Mouse (Mus musculus) neural tube, embryonic 15.5 days (tissue): ENCODE measurements around the gene Wdr27. TPM values are rescaled to one million over a fixed set of nuclear protein-coding genes. Genes with fewer than 3 reads are reported as not detected.
"Not testable (repeated sequence)": the region's sequence is repeated elsewhere in the genome, so short reads cannot be mapped to it uniquely, and the experiment has no call there.

ENCODE experiments used
- ATAC-seq: fragments of 200-750 bp; cut with Nextera tagmentation; 2 replicates; pipeline ENCODE4 v1.8.0; 2017; ENCODE audit warnings: mild to moderate bottlenecking, moderate TSS enrichment, moderate library complexity; ENCODE audit not compliant: low FRiP score
- H3K27ac ChIP-seq: fragments of 300-500 bp; sonication (generic); replicated peaks from 2 replicates; pipeline ENCODE4 v1.5.1; 2015; ENCODE audit warnings: mild to moderate bottlenecking, inconsistent platforms
- H3K27me3 ChIP-seq: fragments of 300-500 bp; sonication (generic); replicated peaks from 2 replicates; pipeline ENCODE4 v1.6.1; 2015; ENCODE audit warnings: inconsistent platforms
- H3K36me3 ChIP-seq: fragments of 300-500 bp; sonication (generic); 2 replicates; pipeline ENCODE4 v1.6.1; 2015; ENCODE audit warnings: inconsistent platforms
- H3K4me1 ChIP-seq: fragments of 300-500 bp; sonication (generic); 2 replicates; pipeline ENCODE4 v1.6.1; 2015; ENCODE audit warnings: inconsistent platforms
- H3K4me2 ChIP-seq: fragments of 300-500 bp; sonication (generic); 2 replicates; pipeline ENCODE4 v1.6.1; 2015; ENCODE audit warnings: inconsistent platforms, mild to moderate bottlenecking, moderate library complexity
- H3K4me3 ChIP-seq: fragments of 300-500 bp; sonication (generic); replicated peaks from 2 replicates; pipeline ENCODE4 v1.5.1; 2015; ENCODE audit warnings: mild to moderate bottlenecking, inconsistent platforms
- H3K9ac ChIP-seq: fragments of 300-500 bp; sonication (generic); replicated peaks from 2 replicates; pipeline ENCODE4 v1.6.1; 2015; ENCODE audit warnings: mild to moderate bottlenecking, inconsistent platforms
- H3K9me3 ChIP-seq: fragments of 300-500 bp; sonication (generic); replicated peaks from 2 replicates; pipeline ENCODE4 v1.6.1; 2016; ENCODE audit warnings: inconsistent platforms
- WGBS: fragments of 180-500 bp; shearing (Covaris S2); methylation state at CpG from one replicate; pipeline ENCODE4 v1.1.7; 2015; ENCODE audit warnings: mixed read lengths; 5-methylcytosine and 5-hydroxymethylcytosine counted together
- polyA plus RNA-seq: library from polyadenylated mRNA; unstranded; fragments of >200 nt; fragmentation: Nextera tagmentation; extraction: Ambion mirVana; gene quantifications from 2 replicates; pipeline ENCODE4 v1.2.1, GENCODE M21; 2015

Gene Wdr27
- polyA plus RNA-seq, 1 experiment from 2014 or later: 8.9 TPM

DNA sequence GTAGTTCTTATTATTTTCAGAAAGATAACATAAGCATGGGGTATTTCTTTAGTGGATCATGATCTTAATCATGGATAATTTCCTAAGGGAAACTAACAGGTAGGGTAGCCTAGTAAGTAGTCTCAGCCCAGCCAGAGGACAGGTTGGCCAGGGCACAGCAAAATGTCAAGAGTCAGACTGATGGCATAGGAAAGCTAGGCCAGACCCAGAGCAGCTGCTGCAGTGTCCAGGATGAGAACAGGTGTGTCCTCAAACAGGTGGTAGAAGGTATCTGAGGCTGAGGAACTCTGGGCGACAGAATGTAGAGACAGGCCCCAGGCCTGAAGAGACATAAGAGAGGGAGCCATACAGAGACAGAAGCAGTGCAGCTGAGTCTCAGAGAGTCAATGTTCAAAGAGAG, 44.0 kb downstream of the Wdr27 start:
- no peak overlapping the region for H3K9ac ChIP-seq
- no peak overlapping the region for H3K4me3 ChIP-seq
- no peaks in the 10 kb centered on the region for H3K36me3 ChIP-seq
- no peaks in the 10 kb centered on the region for H3K4me1 ChIP-seq
- no peak overlapping the region for H3K27ac ChIP-seq
- no peaks in the 10 kb centered on the region for H3K27me3 ChIP-seq
- no peaks in the 10 kb centered on the region for H3K9me3 ChIP-seq
- 91% methylated on average over 1 of the region's 1 CpGs for WGBS
- H3K4me2 ChIP-seq: no peak overlapping the region
- no peak for ATAC-seq

DNA sequence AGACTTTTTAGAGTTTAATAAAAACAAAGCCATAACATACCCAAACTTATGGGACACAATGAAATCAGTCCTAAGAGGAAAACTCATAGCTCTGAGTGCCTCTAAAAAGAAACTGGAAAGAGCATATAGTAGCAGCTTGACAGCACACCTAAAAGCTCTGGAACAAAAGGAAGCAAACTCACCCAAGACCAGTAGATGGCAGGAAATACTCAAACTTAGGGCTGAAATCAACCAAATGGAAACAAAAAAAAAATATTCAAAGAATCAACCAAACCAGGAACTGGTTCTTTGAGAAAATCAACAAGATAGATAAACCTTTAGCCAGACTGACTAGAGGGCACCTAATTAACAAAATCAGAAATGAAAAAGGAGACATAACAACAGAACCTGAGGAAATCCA, 47.9 kb downstream of the Wdr27 start:
- H3K9me3 ChIP-seq, ATAC-seq, H3K9ac ChIP-seq, H3K4me3 ChIP-seq, H3K4me2 ChIP-seq, H3K4me1 ChIP-seq, H3K27ac ChIP-seq, H3K36me3 ChIP-seq, H3K27me3 ChIP-seq: not testable (repeated sequence)

DNA sequence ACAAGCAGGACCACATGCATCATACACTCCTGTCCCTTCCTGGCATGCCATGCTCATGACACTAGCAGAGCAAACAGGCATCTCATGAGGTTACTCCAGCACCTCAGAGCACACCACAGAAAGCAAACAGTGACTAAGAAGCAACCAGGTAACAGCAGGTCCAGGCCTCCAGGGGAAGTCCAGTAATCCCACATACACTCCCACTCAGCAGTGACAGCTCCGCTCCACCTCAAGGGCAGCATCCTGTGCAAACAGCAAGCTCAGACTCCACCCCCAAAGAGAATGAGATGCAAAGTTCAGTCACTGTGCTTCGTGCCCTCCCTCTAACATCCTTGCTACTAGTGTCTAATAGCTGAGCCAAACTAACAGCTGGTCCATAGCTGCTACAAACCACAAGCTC, 56.0 kb downstream of the Wdr27 start:
- Histone ChIP-seq H3K27me3 (no peaks in the 10 kb centered on the region), H3K4me1 (no peaks in the 10 kb centered on the region), H3K36me3 (no peaks in the 10 kb centered on the region), H3K4me2 (no peak overlapping the region), H3K4me3 (no peak overlapping the region), H3K9ac (no peak overlapping the region), H3K9me3 (no peaks in the 10 kb centered on the region), H3K27ac (no peak overlapping the region)
- 76% methylated on average over 2 of the region's 2 CpGs for WGBS
- no peak for ATAC-seq

- WGBS: 92% methylated on average over 2 of the region's 2 CpGs
- no peak overlapping the region for H3K4me2 ChIP-seq
- H3K27me3 ChIP-seq: no peaks in the 10 kb centered on the region
- no peak overlapping the region for H3K27ac ChIP-seq
- no peak overlapping the region for H3K4me3 ChIP-seq
- no peaks in the 10 kb centered on the region for H3K36me3 ChIP-seq
- H3K9ac ChIP-seq: no peak overlapping the region
- H3K9me3 ChIP-seq: no peaks in the 10 kb centered on the region
- H3K4me1 ChIP-seq: no peaks in the 10 kb centered on the region
- ATAC-seq: no peak
Observed at GRCm38 (mm10) chr17:14874656-14875204, 68.2 kb downstream of the Wdr27 start.

- H3K9ac ChIP-seq: no peak overlapping the region
- no peak overlapping the region for H3K27ac ChIP-seq
- 87% methylated on average over 1 of the region's 1 CpGs for WGBS
- no peak overlapping the region for H3K4me2 ChIP-seq
- ATAC-seq: no peak
- H3K27me3 ChIP-seq: no peaks in the 10 kb centered on the region
- H3K4me1 ChIP-seq: no peaks in the 10 kb centered on the region
- no peak overlapping the region for H3K4me3 ChIP-seq
- H3K36me3 ChIP-seq: no peaks in the 10 kb centered on the region
- H3K9me3 ChIP-seq: no peaks in the 10 kb centered on the region
Observed at GRCm38 (mm10) chr17:14860220-14860619, 82.7 kb downstream of the Wdr27 start.

- Histone ChIP-seq H3K4me3 (no peak overlapping the region), H3K36me3 (no peaks in the 10 kb centered on the region), H3K27ac (no peak overlapping the region), H3K9ac (no peak overlapping the region), H3K9me3 (no peaks in the 10 kb centered on the region), H3K27me3 (no peaks in the 10 kb centered on the region), H3K4me1 (no peaks in the 10 kb centered on the region), H3K4me2 (no peak overlapping the region)
- 84% methylated on average over 3 of the region's 3 CpGs for WGBS
- no peak for ATAC-seq
Observed at GRCm38 (mm10) chr17:14847709-14848108, 95.2 kb downstream of the Wdr27 start.

DNA sequence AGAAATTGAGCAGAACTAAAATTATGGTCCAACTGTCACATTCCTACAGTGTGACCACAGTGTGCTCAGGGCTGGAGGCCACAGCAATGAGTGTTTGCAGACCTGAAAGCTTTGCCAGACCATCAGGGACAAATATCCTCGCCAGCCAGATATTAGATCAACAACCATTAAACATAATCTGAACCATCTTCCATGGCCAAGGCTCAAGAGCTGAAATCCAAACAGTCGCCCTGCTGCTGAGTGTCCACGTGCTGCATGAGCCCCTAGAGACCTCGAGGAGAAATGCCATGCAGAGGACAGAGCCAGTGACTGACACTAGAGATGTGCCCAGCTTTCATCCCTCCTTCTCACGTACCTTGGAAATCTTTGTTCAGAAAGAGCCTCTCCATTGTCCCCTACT, 96.1 kb downstream of the Wdr27 start:
- Histone ChIP-seq H3K36me3 (no peaks in the 10 kb centered on the region), H3K9me3 (no peaks in the 10 kb centered on the region), H3K4me2 (no peak overlapping the region), H3K27me3 (no peaks in the 10 kb centered on the region), H3K4me1 (no peaks in the 10 kb centered on the region), H3K27ac (no peak overlapping the region), H3K4me3 (no peak overlapping the region), H3K9ac (no peak overlapping the region)
- no peak for ATAC-seq
- 67% methylated on average over 5 of the region's 5 CpGs for WGBS

DNA sequence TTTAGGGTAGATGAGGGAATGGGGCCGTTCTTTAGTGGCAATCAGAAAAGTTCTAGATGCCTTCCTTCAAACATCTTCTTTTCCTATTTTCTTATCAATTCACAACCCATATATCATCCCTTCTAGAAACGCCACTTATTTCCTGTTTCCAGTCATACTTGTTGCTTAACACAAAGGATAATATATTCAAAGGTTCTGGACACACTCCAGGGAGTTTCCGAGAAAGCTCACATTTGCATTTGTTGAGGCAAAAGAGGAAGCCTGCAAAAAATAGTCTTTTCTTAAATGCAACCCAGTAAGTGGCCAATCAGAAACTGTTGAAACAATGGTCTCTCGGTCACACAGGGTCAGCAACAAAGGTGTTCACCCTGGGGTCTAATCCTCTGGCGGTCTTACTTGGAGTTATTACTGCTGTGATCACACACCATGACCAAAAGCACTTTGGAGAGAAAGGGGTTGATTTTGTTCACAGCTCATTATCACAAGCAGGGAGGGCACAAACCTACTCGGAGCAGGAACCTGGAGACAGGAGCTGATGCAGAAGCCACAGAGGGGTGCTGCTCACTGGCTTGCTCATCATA, 116.2 kb downstream of the Wdr27 start:
- Histone ChIP-seq H3K27me3 (no peaks in the 10 kb centered on the region), H3K4me3 (no peak overlapping the region), H3K9me3 (no peaks in the 10 kb centered on the region), H3K9ac (no peak overlapping the region), H3K4me2 (no peak overlapping the region), H3K36me3 (no peaks in the 10 kb centered on the region), H3K27ac (no peak overlapping the region), H3K4me1 (no peaks in the 10 kb centered on the region)
- 28% methylated on average over 6 of the region's 6 CpGs for WGBS
- no peak for ATAC-seq

GRCm38 (mm10) chr17:14824938-14825337, 118.0 kb downstream of the Wdr27 start:
- WGBS: 64% methylated on average over 5 of the region's 5 CpGs

DNA sequence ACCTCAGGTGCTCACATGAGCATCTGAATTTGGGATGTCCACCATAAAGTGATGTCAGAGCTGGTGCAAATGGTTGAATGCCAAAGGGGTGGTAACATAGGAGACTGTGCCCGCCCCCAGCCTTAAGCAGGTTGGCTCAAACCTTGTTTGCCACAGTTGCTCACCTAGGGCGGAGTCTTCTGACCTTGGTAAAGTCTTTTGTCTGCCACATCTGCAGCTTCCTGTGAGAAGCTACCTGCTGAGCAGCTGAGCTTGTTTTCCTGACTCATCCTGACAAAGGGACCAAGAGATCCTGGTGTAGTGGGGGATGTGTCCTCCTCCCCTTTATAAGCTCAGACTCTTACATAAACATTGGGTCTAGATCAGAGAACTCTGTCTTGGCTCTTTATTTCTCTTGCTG, 125.0 kb downstream of the Wdr27 start:
- ATAC-seq: no peak
- no peaks in the 10 kb centered on the region for H3K27me3 ChIP-seq
- no peaks in the 10 kb centered on the region for H3K4me1 ChIP-seq
- H3K9ac ChIP-seq: no peak overlapping the region
- no peak overlapping the region for H3K27ac ChIP-seq
- H3K4me3 ChIP-seq: no peak overlapping the region
- no peaks in the 10 kb centered on the region for H3K9me3 ChIP-seq
- WGBS: 77% methylated on average over 2 of the region's 2 CpGs
- no peaks in the 10 kb centered on the region for H3K36me3 ChIP-seq
- H3K4me2 ChIP-seq: no peak overlapping the region

More at GRCm38 (mm10) chr17:14824938-14825337, 118.0 kb downstream of the Wdr27 start:
- H3K27me3 ChIP-seq: no peaks in the 10 kb centered on the region
- H3K4me3 ChIP-seq: no peak overlapping the region
- no peak overlapping the region for H3K9ac ChIP-seq
- no peaks in the 10 kb centered on the region for H3K4me1 ChIP-seq
- ATAC-seq: no peak
- no peaks in the 10 kb centered on the region for H3K9me3 ChIP-seq
- H3K27ac ChIP-seq: no peak overlapping the region
- no peaks in the 10 kb centered on the region for H3K36me3 ChIP-seq
- H3K4me2 ChIP-seq: no peak overlapping the region

- Histone ChIP-seq H3K27ac (no peak overlapping the region), H3K9me3 (no peaks in the 10 kb centered on the region), H3K36me3 (no peaks in the 10 kb centered on the region), H3K9ac (no peak overlapping the region), H3K27me3 (no peaks in the 10 kb centered on the region), H3K4me3 (no peak overlapping the region), H3K4me1 (no peaks in the 10 kb centered on the region), H3K4me2 (no peak overlapping the region)
- ATAC-seq: no peak
- WGBS: 79% methylated on average over 3 of the region's 3 CpGs
Observed at GRCm38 (mm10) chr17:14816107-14816506, 126.9 kb downstream of the Wdr27 start.

DNA sequence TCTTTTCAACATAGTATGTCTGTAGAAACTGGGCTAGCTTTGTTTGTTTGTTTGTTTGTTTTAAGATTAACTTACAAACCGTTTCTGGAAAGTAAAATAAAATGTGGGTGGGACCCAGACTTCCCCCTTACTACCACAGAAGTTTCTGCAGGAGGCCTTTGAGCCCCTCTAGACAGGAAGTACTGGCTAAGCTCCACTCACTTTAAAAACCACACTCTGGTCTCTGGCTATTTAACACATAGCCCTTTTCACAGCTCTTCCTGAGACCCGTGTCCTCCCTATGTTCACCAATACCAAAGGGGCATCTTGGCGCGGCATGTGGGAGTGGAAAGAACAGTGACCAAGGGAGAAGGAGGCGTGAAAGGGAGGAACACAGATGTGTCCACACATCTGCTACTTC, 127.7 kb downstream of the Wdr27 start:
- no peaks in the 10 kb centered on the region for H3K36me3 ChIP-seq
- H3K9ac ChIP-seq: no peak overlapping the region
- no peaks in the 10 kb centered on the region for H3K27me3 ChIP-seq
- no peak overlapping the region for H3K27ac ChIP-seq
- no peak overlapping the region for H3K4me2 ChIP-seq
- no peaks in the 10 kb centered on the region for H3K9me3 ChIP-seq
- 79% methylated on average over 5 of the region's 5 CpGs for WGBS
- no peak for ATAC-seq
- H3K4me1 ChIP-seq: no peaks in the 10 kb centered on the region
- no peak overlapping the region for H3K4me3 ChIP-seq

DNA sequence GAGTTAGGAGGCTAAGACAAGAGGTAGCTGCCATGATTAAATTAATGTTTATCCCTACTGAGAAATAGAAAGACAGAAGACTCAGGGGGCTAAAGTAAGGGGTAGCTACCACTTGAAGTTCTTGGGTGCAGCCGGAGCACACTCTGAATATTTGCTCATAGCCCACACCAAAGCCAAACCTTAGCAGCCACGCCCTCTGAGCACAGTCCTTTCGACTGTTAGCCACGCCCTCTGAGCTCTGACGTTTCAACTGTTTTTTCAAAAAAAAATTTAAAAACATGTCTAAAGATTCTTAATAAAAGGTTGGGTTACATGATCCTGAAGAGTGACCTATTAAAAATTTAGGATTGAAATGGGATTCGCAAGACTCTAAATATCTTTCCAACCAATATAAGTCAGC, 130.3 kb downstream of the Wdr27 start:
- Histone ChIP-seq H3K27me3 (no peaks in the 10 kb centered on the region), H3K36me3 (no peaks in the 10 kb centered on the region), H3K4me1 (no peaks in the 10 kb centered on the region), H3K4me3 (no peak overlapping the region), H3K27ac (no peak overlapping the region), H3K4me2 (no peak overlapping the region), H3K9me3 (no peaks in the 10 kb centered on the region), H3K9ac (no peak overlapping the region)
- no peak for ATAC-seq
- 88% methylated on average over 6 of the region's 6 CpGs for WGBS
